Mouse (Mus musculus) gastrocnemius, postnatal 25 days (tissue): Measurements from ENCODE around the gene Cadps2. TPM values are rescaled to one million over a fixed set of nuclear protein-coding genes. Genes with fewer than 3 reads are reported as not detected.

ENCODE experiments used
- DNase-seq: peaks from one replicate; pipeline ENCODE4 v3.0.0; 2022
- total RNA-seq, 2 experiments: library from RNA; stranded (reverse); gene quantifications; 1 replicate in 1 of 2; 2 replicates in 1 of 2; pipeline ENCODE4 v1.2.3; 2021

Cadps2 gene
- total RNA-seq, 2 experiments from 2014 or later: 0.28 to 0.59 TPM

DNA sequence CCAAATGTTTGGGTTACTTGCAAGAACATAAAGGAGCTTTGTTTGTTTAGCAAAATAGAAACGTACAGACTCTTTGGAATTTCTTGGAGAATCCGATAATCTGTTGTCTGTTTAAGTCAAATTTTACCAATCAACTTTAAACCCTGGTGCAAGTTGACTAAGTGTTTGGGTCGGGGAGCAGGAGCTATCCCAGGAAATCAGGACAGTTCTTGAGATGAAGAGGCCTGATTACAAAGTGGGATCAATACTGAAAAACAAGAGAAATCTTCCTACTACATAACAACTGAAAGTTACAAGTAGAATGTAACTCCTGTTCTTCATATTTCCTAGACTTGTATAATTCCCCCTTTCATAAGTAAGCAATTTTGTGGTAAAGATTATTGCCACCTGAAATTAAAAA is 587.8 kb downstream of the Cadps2 start:
- no peak for DNase-seq

DNA sequence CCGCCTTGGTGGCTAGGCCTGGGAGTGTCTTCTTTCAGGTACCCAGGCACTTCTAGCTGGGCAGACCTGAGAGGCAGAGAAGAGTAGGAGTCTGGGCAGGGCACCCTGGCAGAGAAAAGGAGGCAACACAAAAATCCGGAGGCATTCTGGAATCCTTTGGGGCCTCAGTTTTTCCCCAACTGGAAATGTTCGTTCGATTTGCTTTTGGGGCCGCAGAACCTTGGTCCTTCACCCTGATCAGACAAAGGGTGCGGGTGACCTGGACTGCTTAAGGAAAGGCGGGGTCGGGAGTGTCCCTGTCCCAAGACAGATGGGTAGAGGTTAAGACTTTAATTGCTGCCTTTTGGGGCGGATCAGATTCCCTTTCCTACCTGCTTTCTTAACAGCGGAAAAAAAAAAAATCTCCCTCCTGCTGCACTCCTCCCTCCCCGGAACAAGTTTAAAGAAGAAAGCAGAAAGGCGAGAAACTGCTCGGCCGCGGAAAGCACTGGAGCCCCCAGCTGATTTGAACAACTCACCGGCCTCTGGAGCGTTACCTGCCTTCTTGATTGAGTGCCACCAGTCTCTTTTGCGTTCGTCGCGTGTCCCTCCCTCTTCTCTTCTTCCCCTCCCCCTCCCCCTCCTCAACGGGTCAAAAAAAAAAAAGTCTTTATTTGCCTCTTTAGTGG is 588.8 kb downstream of the Cadps2 start:
- no peak for DNase-seq

GRCm38 (mm10) chr6:23249616-23250287 is 589.5 kb downstream of the Cadps2 start:
- DNase-seq: no peak

DNA sequence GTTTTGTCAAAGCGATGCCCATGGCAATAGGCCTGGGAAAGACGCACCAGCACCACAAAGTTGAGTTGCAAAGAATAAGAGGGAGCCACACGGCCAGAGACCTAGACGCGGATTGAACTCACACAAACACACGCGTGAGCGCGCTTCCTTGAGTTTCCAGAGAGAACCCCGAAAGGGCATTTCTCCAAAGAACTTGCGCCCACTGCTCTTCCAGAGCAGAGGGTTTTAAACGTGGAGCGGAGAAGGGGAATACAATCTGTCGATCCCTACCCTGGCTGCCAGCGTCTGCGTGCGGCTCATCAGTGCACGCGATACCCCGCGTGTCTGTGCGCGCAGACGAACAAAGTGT is 590.2 kb downstream of the Cadps2 start:
- no peak for DNase-seq

GRCm38 (mm10) chr6:23248313-23249052 is 590.7 kb downstream of the Cadps2 start, which contains the start of gene Fezf1:
TSS of gene Fezf1 (minus strand) at chr6:23248362.
- DNase-seq: no peak

GRCm38 (mm10) chr6:23247512-23248312 is 591.5 kb downstream of the Cadps2 start:
- no peak for DNase-seq

DNA sequence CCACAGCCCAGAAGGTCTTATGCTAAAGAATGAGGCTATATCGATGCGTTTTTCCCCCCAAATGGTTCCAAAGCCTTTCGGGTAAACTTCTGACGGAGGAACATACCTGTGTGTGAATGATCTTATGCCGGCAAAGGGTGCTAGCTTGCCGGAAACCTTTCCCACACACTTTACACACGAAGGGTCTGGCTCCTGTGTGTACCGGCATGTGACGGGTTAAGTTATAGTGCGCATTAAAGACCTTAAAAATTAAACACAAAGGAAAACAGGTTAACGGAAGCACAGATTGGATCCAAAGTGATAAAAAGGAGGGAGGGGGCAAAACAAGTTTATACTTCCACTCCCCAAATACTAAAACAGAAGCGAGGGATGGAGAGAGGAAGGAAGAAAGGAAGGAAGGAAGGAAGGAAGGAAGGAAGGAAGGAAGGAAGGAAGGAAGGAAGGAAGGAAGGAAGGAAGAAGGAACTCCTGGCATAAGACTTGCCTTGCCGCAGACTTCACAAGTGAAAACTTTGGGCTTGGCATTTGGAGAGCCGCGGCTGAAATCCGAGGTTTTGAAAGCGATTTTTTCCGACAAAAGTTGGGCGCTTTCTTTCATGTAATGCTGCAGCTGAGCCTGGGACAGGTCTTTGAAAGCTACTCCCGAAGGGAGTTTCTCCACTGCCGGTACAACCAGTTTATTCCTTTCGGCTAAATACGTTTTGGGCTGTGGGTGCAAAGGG is 592.3 kb downstream of the Cadps2 start:
- DNase-seq: no peak

DNA sequence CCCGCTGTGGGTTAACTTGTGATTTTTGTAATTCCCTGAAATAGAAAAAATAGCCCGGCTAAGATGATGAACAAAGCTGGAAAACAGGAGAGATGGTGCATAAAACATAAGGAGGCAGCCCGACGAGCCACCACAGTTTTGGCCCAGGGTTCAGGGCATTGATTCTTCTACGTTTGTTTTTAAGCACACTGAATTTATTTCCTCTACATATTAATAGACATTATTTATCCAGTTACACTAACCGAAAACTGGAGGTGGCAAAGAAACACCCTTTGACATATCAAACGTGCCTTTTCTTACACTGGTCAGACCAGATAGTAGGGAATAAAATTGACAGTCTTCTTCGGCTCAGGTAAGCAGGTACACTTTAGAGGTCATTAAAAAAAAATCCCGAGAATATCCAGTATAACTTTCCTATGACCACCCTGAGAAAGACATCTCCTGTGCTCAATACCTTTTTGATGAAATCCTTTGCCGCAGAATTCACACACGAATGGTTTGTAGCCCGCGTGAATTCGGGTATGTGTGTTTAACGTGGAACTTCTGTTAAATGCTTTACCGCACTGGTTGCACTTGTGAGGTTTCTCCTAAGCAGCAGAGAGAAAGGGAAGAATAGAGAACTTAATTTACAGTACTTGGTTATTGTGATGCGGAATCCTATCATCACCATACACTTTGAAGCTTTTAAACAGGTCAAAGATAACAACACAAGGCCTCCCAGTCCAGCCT is 593.0 kb downstream of the Cadps2 start:
- no peak for DNase-seq

GRCm38 (mm10) chr6:23245545-23246011 is 593.6 kb downstream of the Cadps2 start:
- DNase-seq: no peak

DNA sequence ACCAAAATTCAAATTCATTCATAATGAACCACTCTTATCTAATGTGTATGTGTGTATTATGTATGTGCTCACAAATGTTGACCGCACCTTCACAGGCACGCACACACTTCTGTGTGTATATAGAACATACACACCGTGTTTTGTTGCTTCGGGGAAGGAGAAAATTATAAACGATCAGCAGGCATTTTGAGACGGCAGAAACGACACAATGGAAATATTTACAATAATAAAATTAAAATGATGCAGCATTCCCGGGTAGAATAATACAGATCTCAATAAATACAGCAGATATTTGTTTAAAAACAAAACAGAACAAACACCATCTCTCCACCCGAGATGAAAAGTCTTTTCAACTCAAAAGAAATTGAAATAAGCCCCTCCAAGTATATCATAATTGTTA is 594.1 kb downstream of the Cadps2 start:
- DNase-seq: no peak

DNA sequence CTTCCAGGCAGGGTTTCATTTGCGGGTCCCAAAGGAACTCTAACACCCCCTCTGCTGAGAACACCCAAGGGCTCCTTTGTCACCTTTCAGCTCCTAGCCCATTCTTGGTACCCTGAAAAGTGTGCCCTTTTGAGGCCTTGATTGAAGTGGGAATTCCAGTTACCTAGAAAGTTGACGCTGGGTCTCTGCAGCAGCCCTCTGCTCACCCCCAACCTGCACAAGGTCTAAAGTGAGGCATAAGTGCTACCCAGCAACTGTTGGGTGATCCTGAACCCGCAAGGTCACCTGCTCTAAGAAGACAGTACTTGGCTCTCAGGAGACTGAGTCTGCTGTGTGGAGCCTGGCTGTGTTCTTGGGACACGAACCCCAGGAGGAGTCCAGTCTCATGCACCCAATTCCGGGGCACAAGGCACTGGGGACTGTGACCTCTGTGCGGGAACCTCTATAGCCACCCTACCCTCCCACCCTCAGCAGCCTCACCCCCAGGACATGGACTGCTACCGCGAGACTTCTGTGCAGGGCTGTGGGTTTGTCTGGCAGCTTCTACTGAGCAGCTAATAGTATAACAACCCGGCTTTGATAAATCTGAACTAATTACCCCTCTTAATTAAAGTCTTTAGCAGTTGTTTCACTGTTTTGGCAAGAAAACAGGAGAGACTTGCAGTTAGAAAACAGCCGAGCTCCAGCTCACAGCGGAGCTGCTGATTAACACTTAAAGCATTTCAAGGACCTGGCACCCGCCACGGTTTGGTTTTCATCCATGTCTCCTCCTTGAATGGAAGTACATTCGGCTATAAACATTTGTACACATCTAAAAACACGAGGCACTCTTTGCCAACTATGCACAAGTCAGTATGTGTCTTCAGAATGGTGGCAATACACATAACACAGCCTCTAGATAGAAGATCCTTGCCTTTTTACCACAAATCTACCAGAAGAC is 595.1 kb downstream of the Cadps2 start:
- no peak for DNase-seq

Other genes with a start within 250 kb of the Cadps2 start
- gene Rnf133, start 189.1 kb downstream of the Cadps2 start, total RNA-seq: not detected
- gene Rnf148, start 184.3 kb downstream of the Cadps2 start, total RNA-seq: not detected
- not detected for gene Tas2r118, start 130.6 kb upstream of the Cadps2 start, total RNA-seq